In genomic region chr6:113404649-113405448, GRCm38 (mm10) we compare ENCODE assay signal across 16 mouse cellular contexts. TPM values are rescaled to one million over a fixed set of nuclear protein-coding genes. Genes with fewer than 3 reads are reported as not detected.
DNase-seq lines count a peak whose midpoint lies in the region; ATAC-seq and TF ChIP-seq lines count a peak whose summit lies in the region.
"Had no signal": no experiment of that assay in that cellular context is flagged by ENCODE, and none has a peak within 500 bp of the region (broad histone marks: within the 10 kb centered on the region; RNA-seq: fewer than 3 reads in every experiment).

No protein-coding gene starts in this region.

- H3K4me1 ChIP-seq in liver, embryonic 11.5 days (replicated peaks; ENCODE audit: control insufficient read depth, insufficient read depth, low read length), result no peaks in the 10 kb centered on the region
- H3K4me1 ChIP-seq in liver, postnatal 0 days (ENCODE audit: insufficient read depth), result no peaks in the 10 kb centered on the region
- H3K4me1 ChIP-seq in intestine, postnatal 0 days (replicated peaks; ENCODE audit: control insufficient read depth, insufficient read depth, low read length), result 0 out of 2 replicates have a peak, but pooled peaks cover 3% of the 10 kb centered on the region
- H3K4me1 ChIP-seq in forebrain, embryonic 13.5 days, result no peaks in the 10 kb centered on the region
- H3K4me1 ChIP-seq: limb, embryonic 15.5 days had no signal

- TF ChIP-seq EP300 in liver, postnatal 0 days (IDR thresholded peaks at IDR 0.05; ENCODE audit: low read depth), result no peak

- no peak overlapping the region for H3K9ac ChIP-seq in liver, embryonic 11.5 days (ENCODE audit: low read depth, low read length)
- no peak overlapping the region for H3K9ac ChIP-seq in liver, postnatal 0 days (replicated peaks)
- no peak overlapping the region for H3K9ac ChIP-seq in intestine, postnatal 0 days (ENCODE audit: low read depth, low read length)
- no peak overlapping the region for H3K9ac ChIP-seq in forebrain, embryonic 13.5 days
- H3K9ac ChIP-seq: embryonic facial prominence, embryonic 15.5 days; limb, embryonic 15.5 days had no signal

- TF ChIP-seq CTCF in liver, postnatal 0 days (IDR thresholded peaks at IDR 0.05; ENCODE audit: low read depth), result no peak
- TF ChIP-seq CTCF in intestine, postnatal 0 days (IDR thresholded peaks at IDR 0.05; ENCODE audit: low read depth), result no peak

- H3K27ac ChIP-seq in liver, embryonic 11.5 days (ENCODE audit: low read depth, low read length), result no peak overlapping the region
- H3K27ac ChIP-seq in liver, postnatal 0 days (ENCODE audit: low read depth), result no peak overlapping the region
- no peak overlapping the region for H3K27ac ChIP-seq in intestine, postnatal 0 days (ENCODE audit: low read depth, low read length)
- no peak overlapping the region for H3K27ac ChIP-seq in forebrain, embryonic 13.5 days
- H3K27ac ChIP-seq: embryonic facial prominence, embryonic 15.5 days; limb, embryonic 15.5 days had no signal

- 0 out of 2 replicates have a peak, but pooled peaks have one; percentile 13 for ATAC-seq in liver, embryonic 11.5 days (replicated peaks; ENCODE audit: low FRiP score)
- no peak for ATAC-seq in liver, postnatal 0 days
- peak; percentile 50 for ATAC-seq in intestine, postnatal 0 days
- no peak for ATAC-seq in forebrain, embryonic 13.5 days
- ATAC-seq: forebrain, embryonic 14.5 days had no signal

- no peak overlapping the region for H3K4me3 ChIP-seq in liver, embryonic 11.5 days (ENCODE audit: low read depth, low read length)
- H3K4me3 ChIP-seq in liver, postnatal 0 days (ENCODE audit: low read depth, low read length), result no peak overlapping the region
- no peak overlapping the region for H3K4me3 ChIP-seq in intestine, postnatal 0 days (ENCODE audit: low read depth, low read length)
- no peak overlapping the region for H3K4me3 ChIP-seq in forebrain, embryonic 13.5 days
- H3K4me3 ChIP-seq: embryonic facial prominence, embryonic 15.5 days; limb, embryonic 15.5 days had no signal

- DNase-seq in cerebellum, postnatal 10 days, result peak; percentile 28 to 34
- DNase-seq in cerebellum, adult 11-12 months, result no peak
- no peak for DNase-seq in liver, embryonic 11.5 days (ENCODE audit: low spot score)
- DNase-seq in liver, postnatal 0 days, result no peak
- peak; percentile 17 to 45 for DNase-seq in kidney, postnatal 4 days
- DNase-seq in T-cell, adult 2 months (ENCODE audit: low spot score), result no peak
- DNase-seq: adrenal gland, postnatal 14 days; gastrocnemius, postnatal 25 days; lung, postnatal 36 days had no signal

- H3K4me2 ChIP-seq in liver, embryonic 11.5 days, result no peak overlapping the region
- H3K4me2 ChIP-seq in liver, postnatal 0 days (ENCODE audit: low read depth, low read length), result no peak overlapping the region
- H3K4me2 ChIP-seq in intestine, postnatal 0 days (replicated peaks; ENCODE audit: low read depth), result no peak overlapping the region
- H3K4me2 ChIP-seq in forebrain, embryonic 13.5 days, result no peak overlapping the region
- H3K4me2 ChIP-seq: embryonic facial prominence, embryonic 15.5 days; limb, embryonic 15.5 days had no signal

- H3K27me3 ChIP-seq in liver, embryonic 11.5 days (replicated peaks; ENCODE audit: control insufficient read depth, insufficient read depth, low read length), result no peaks in the 10 kb centered on the region
- H3K27me3 ChIP-seq in liver, postnatal 0 days (ENCODE audit: insufficient read depth, low read length), result no peaks in the 10 kb centered on the region
- no peaks in the 10 kb centered on the region for H3K27me3 ChIP-seq in intestine, postnatal 0 days (replicated peaks; ENCODE audit: control insufficient read depth, insufficient read depth, low read length)
- no peaks in the 10 kb centered on the region for H3K27me3 ChIP-seq in forebrain, embryonic 13.5 days
- H3K27me3 ChIP-seq: embryonic facial prominence, embryonic 15.5 days; limb, embryonic 15.5 days had no signal

- H3K9me3 ChIP-seq in liver, embryonic 11.5 days (ENCODE audit: control insufficient read depth, low read length), result no peaks in the 10 kb centered on the region
- H3K9me3 ChIP-seq in liver, postnatal 0 days (ENCODE audit: low read length), result no peaks in the 10 kb centered on the region
- no peaks in the 10 kb centered on the region for H3K9me3 ChIP-seq in intestine, postnatal 0 days (ENCODE audit: control insufficient read depth)
- H3K9me3 ChIP-seq in forebrain, embryonic 13.5 days (replicated peaks), result no peaks in the 10 kb centered on the region
- H3K9me3 ChIP-seq: embryonic facial prominence, embryonic 15.5 days; limb, embryonic 15.5 days had no signal

- H3K36me3 ChIP-seq in liver, embryonic 11.5 days (ENCODE audit: control insufficient read depth, insufficient read depth, low read length), result no peaks in the 10 kb centered on the region
- peaks cover 3% of the 10 kb centered on the region; the same call in 1 of the 2 replicates for H3K36me3 ChIP-seq in liver, postnatal 0 days (replicated peaks; ENCODE audit: insufficient read depth, low read length)
- H3K36me3 ChIP-seq in intestine, postnatal 0 days (ENCODE audit: control insufficient read depth, insufficient read depth), result peaks cover 27% of the 10 kb centered on the region
- H3K36me3 ChIP-seq in forebrain, embryonic 13.5 days (ENCODE audit: poor library complexity, severe bottlenecking), result peaks cover 20% of the 10 kb centered on the region
- H3K36me3 ChIP-seq: embryonic facial prominence, embryonic 15.5 days had no signal

- 72% methylated on average over 12 of the region's 12 CpGs for WGBS in liver, embryonic 11.5 days
- 71% methylated on average over 12 of the region's 12 CpGs for WGBS in liver, postnatal 0 days (ENCODE audit: insufficient replicate concordance)
- WGBS in intestine, postnatal 0 days, result 58% methylated on average over 12 of the region's 12 CpGs
- WGBS in forebrain, embryonic 13.5 days, result 78% methylated on average over 12 of the region's 12 CpGs

RNA-seq across cellular contexts. Expression of gene Rpusd3, which starts 14.3 kb away (rescaled TPM):
- 27.4 and 32.1 TPM in 2 replicates for polyA plus RNA-seq in liver, embryonic 11.5 days (2014; fragmentation: Nextera tagmentation; extraction: Ambion mirVana)
- polyA plus RNA-seq in liver, postnatal 0 days (2015; fragmentation: Nextera tagmentation; extraction: Ambion mirVana), result 17.1 and 20.5 TPM in 2 replicates
- polyA plus RNA-seq in intestine, postnatal 0 days (2015; fragmentation: Nextera tagmentation; extraction: Ambion mirVana), result 21.5 and 23.9 TPM in 2 replicates
- 20.8 and 24.4 TPM in 2 replicates for polyA plus RNA-seq in forebrain, embryonic 13.5 days (2015; fragmentation: Nextera tagmentation; extraction: Ambion mirVana)

RNA-seq across cellular contexts. Expression of gene Ttll3, which starts 15.8 kb away (rescaled TPM):
- 1.6 and 2.4 TPM in 2 replicates for polyA plus RNA-seq in liver, embryonic 11.5 days (2014; fragmentation: Nextera tagmentation; extraction: Ambion mirVana)
- 0.38 and 0.83 TPM in 2 replicates for polyA plus RNA-seq in liver, postnatal 0 days (2015; fragmentation: Nextera tagmentation; extraction: Ambion mirVana)
- polyA plus RNA-seq in intestine, postnatal 0 days (2015; fragmentation: Nextera tagmentation; extraction: Ambion mirVana), result 1.4 and 1.6 TPM in 2 replicates
- 6.7 and 7.6 TPM in 2 replicates for polyA plus RNA-seq in forebrain, embryonic 13.5 days (2015; fragmentation: Nextera tagmentation; extraction: Ambion mirVana)

RNA-seq across cellular contexts. Expression of gene Arpc4, which starts 26.9 kb away (rescaled TPM):
- 239 and 241 TPM in 2 replicates for polyA plus RNA-seq in liver, embryonic 11.5 days (2014; fragmentation: Nextera tagmentation; extraction: Ambion mirVana)
- polyA plus RNA-seq in liver, postnatal 0 days (2015; fragmentation: Nextera tagmentation; extraction: Ambion mirVana), result 188 and 198 TPM in 2 replicates
- 409 and 418 TPM in 2 replicates for polyA plus RNA-seq in intestine, postnatal 0 days (2015; fragmentation: Nextera tagmentation; extraction: Ambion mirVana)
- polyA plus RNA-seq in forebrain, embryonic 13.5 days (2015; fragmentation: Nextera tagmentation; extraction: Ambion mirVana), result 368 and 377 TPM in 2 replicates

RNA-seq across cellular contexts. Expression of gene Tada3, which starts 27.2 kb away (rescaled TPM):
- polyA plus RNA-seq in liver, embryonic 11.5 days (2014; fragmentation: Nextera tagmentation; extraction: Ambion mirVana), result 43.8 and 49.7 TPM in 2 replicates
- polyA plus RNA-seq in liver, postnatal 0 days (2015; fragmentation: Nextera tagmentation; extraction: Ambion mirVana), result 11.1 and 11.9 TPM in 2 replicates
- polyA plus RNA-seq in intestine, postnatal 0 days (2015; fragmentation: Nextera tagmentation; extraction: Ambion mirVana), result 19.7 and 23.5 TPM in 2 replicates
- 65.4 and 70.6 TPM in 2 replicates for polyA plus RNA-seq in forebrain, embryonic 13.5 days (2015; fragmentation: Nextera tagmentation; extraction: Ambion mirVana)

RNA-seq across cellular contexts. Expression of gene Cidec, which starts 30.7 kb away (rescaled TPM):
- 0.26 TPM in 1 of 2 replicates, not detected in the other for polyA plus RNA-seq in liver, embryonic 11.5 days (2014; fragmentation: Nextera tagmentation; extraction: Ambion mirVana)
- 5.9 and 8.2 TPM in 2 replicates for polyA plus RNA-seq in liver, postnatal 0 days (2015; fragmentation: Nextera tagmentation; extraction: Ambion mirVana)
- polyA plus RNA-seq in intestine, postnatal 0 days (2015; fragmentation: Nextera tagmentation; extraction: Ambion mirVana), result 231 and 259 TPM in 2 replicates
- polyA plus RNA-seq in forebrain, embryonic 13.5 days (2015; fragmentation: Nextera tagmentation; extraction: Ambion mirVana), result not detected in 2 replicates
- polyA plus RNA-seq: cortical plate, adult 2 months; embryonic facial prominence, embryonic 15.5 days; forebrain, embryonic 14.5 days; heart, embryonic 14.5 days; limb, embryonic 15.5 days had no signal

Comparison
In these comparisons a context has a peak if more than half of its experiments do, and no peak if none do; other contexts are left out.
1. DNase-seq: peak in cerebellum, postnatal 10 days (2 of 2) and kidney, postnatal 4 days (2 of 2); none in cerebellum, adult 11-12 months (single experiment), liver, embryonic 11.5 days (single experiment), liver, postnatal 0 days (single experiment) and T-cell, adult 2 months (single experiment).
2. ATAC-seq: peak in liver, embryonic 11.5 days (single experiment) and intestine, postnatal 0 days (single experiment); none in liver, postnatal 0 days (single experiment) and forebrain, embryonic 13.5 days (single experiment).